In genomic region chr9:111408427-111408826, GRCm38 (mm10) we compare ENCODE assay signal across 9 mouse cellular contexts. TPM values are rescaled to one million over a fixed set of nuclear protein-coding genes. Genes with fewer than 3 reads are reported as not detected.
"Had no signal": no experiment of that assay in that cellular context is flagged by ENCODE, and none has a peak within 500 bp of the region (broad histone marks: within the 10 kb centered on the region; RNA-seq: fewer than 3 reads in every experiment).

No protein-coding gene starts in this region.

- H3K4me2 ChIP-seq: limb, embryonic 12.5 days; liver, embryonic 13.5 days; midbrain, embryonic 13.5 days had no signal

- DNase-seq: kidney, adult 11 months; kidney, adult 9 months; liver; liver, embryonic 13.5 days; liver, postnatal 0 days; thymus, postnatal 36 days had no signal

- H3K4me1 ChIP-seq: liver, embryonic 13.5 days had no signal

- H3K9ac ChIP-seq: limb, embryonic 12.5 days; liver, embryonic 13.5 days; liver, postnatal 0 days; midbrain, embryonic 13.5 days had no signal

- H3K27ac ChIP-seq: limb, embryonic 12.5 days; liver, embryonic 13.5 days; midbrain, embryonic 13.5 days had no signal

- H3K36me3 ChIP-seq: limb, embryonic 12.5 days; liver, embryonic 13.5 days; midbrain, embryonic 13.5 days had no signal

- H3K9me3 ChIP-seq: limb, embryonic 12.5 days; liver, embryonic 13.5 days; midbrain, embryonic 13.5 days had no signal

- ATAC-seq: liver, postnatal 0 days; midbrain, embryonic 13.5 days had no signal

- H3K4me3 ChIP-seq: limb, embryonic 12.5 days; liver, embryonic 13.5 days; midbrain, embryonic 13.5 days had no signal

- H3K27me3 ChIP-seq: limb, embryonic 12.5 days; liver, embryonic 13.5 days; midbrain, embryonic 13.5 days had no signal

RNA-seq across cellular contexts. Expression of gene Dclk3, which starts 30.5 kb away (rescaled TPM):
- total RNA-seq: megakaryocyte progenitor cell, adult 5-6 weeks had no signal
- polyA plus RNA-seq: liver, embryonic 13.5 days had no signal
